Mouse (Mus musculus): ENCODE results near the gene Ccl9. TPM values are rescaled to one million over a fixed set of nuclear protein-coding genes. Genes with fewer than 3 reads are reported as not detected.
"Not testable (repeated sequence)": the region's sequence is repeated elsewhere in the genome, so short reads cannot be mapped to it uniquely, and the experiment has no call there.

Ccl9 gene
- total RNA-seq, 1 experiment, result 0.18 TPM

GRCm38 (mm10) chr11:83560405-83560804, 18.0 kb downstream of the Ccl9 start:
- Histone ChIP-seq H3K4me1 (ENCODE audit: control insufficient read depth in 2 of 2, insufficient read depth in 2 of 2, low read length in 2 of 2, poor library complexity in 1 of 2) (no peaks in the 10 kb centered on the region), H3K4me3 (ENCODE audit: insufficient read depth in 1 of 2, low read depth in 1 of 2, low read length in 2 of 2, poor library complexity in 1 of 2, severe bottlenecking in 1 of 2) (no peak overlapping the region), H3K27ac (ENCODE audit: insufficient read depth, low read depth, low read length, poor library complexity, severe bottlenecking) (no peak overlapping the region), H3K9ac (ENCODE audit: insufficient read depth, low read depth, low read length, poor library complexity, severe bottlenecking) (no peak overlapping the region), H3K9me3 (ENCODE audit: control insufficient read depth, insufficient read depth, low read depth, low read length) (no peaks in the 10 kb centered on the region), H3K36me3 (ENCODE audit: control insufficient read depth, insufficient read depth, low read length, poor library complexity, severe bottlenecking) (no peaks in the 10 kb centered on the region)
- in situ Hi-C loops (cut with MboI; ENCODE audit: low sequenced_read_pairs in 2 of 2, unreplicated experiment in 2 of 2), result loop anchor here (5.0 to 25.0 kb wide), 2 partner anchors 172 to 177 kb away; partner anchors contain the start of gene Wfdc21 (in 1 of the 2)
- DNase-seq (ENCODE audit: low read depth, low spot score), result no peak
- TF ChIP-seq ZNF384 (IDR thresholded peaks at IDR 0.05; ENCODE audit: low read depth, low read length) (no peak), MAFK (IDR thresholded peaks at IDR 0.05; ENCODE audit: insufficient read depth, low read depth, low read length) (no peak), HCFC1 (IDR thresholded peaks at IDR 0.05; ENCODE audit: borderline replicate concordance, insufficient read depth, low read length) (no peak), ZC3H11A (IDR thresholded peaks at IDR 0.05; ENCODE audit: borderline replicate concordance, low read depth, low read length) (no peak)

- no peaks in the 10 kb centered on the region for H3K9me3 ChIP-seq (ENCODE audit: control insufficient read depth, insufficient read depth, low read depth, low read length)
- H3K27ac ChIP-seq (ENCODE audit: insufficient read depth, low read depth, low read length, poor library complexity, severe bottlenecking), result peak overlapping the region; percentile 14; the same call in 1 of the 2 replicates
- in situ Hi-C loops (cut with MboI; ENCODE audit: low sequenced_read_pairs in 2 of 2, unreplicated experiment in 2 of 2), result loop anchor here in 1 of 2 experiments (25.0 kb wide), 1 partner anchor 180 kb away; the partner anchor contains the start of gene Wfdc21
- H3K36me3 ChIP-seq (ENCODE audit: control insufficient read depth, insufficient read depth, low read length, poor library complexity, severe bottlenecking), result no peaks in the 10 kb centered on the region
- H3K9ac ChIP-seq (ENCODE audit: insufficient read depth, low read depth, low read length, poor library complexity, severe bottlenecking), result no peak overlapping the region
- no peaks in the 10 kb centered on the region for H3K4me1 ChIP-seq (ENCODE audit: control insufficient read depth in 2 of 2, insufficient read depth in 2 of 2, low read length in 2 of 2, poor library complexity in 1 of 2)
- H3K4me3 ChIP-seq (ENCODE audit: insufficient read depth in 1 of 2, low read depth in 1 of 2, low read length in 2 of 2, poor library complexity in 1 of 2, severe bottlenecking in 1 of 2), result no peak overlapping the region
- TF ChIP-seq CHD2 (IDR thresholded peaks at IDR 0.05; ENCODE audit: low read depth, low read length), result no peak
- TF ChIP-seq MAFK (IDR thresholded peaks at IDR 0.05; ENCODE audit: insufficient read depth, low read depth, low read length), result no peak
- no peak for TF ChIP-seq ZNF384 (IDR thresholded peaks at IDR 0.05; ENCODE audit: low read depth, low read length)
- TF ChIP-seq HCFC1 (IDR thresholded peaks at IDR 0.05; ENCODE audit: borderline replicate concordance, insufficient read depth, low read length), result no peak
- TF ChIP-seq ZC3H11A (IDR thresholded peaks at IDR 0.05; ENCODE audit: borderline replicate concordance, low read depth, low read length), result no peak
- DNase-seq (ENCODE audit: low read depth, low spot score), result no peak
Measured at GRCm38 (mm10) chr11:83557074-83557473, 21.4 kb downstream of the Ccl9 start.

- Histone ChIP-seq H3K9me3 (ENCODE audit: control insufficient read depth, insufficient read depth, low read depth, low read length) (no peaks in the 10 kb centered on the region), H3K4me3 (ENCODE audit: insufficient read depth in 1 of 2, low read depth in 1 of 2, low read length in 2 of 2, poor library complexity in 1 of 2, severe bottlenecking in 1 of 2) (no peak overlapping the region), H3K9ac (ENCODE audit: insufficient read depth, low read depth, low read length, poor library complexity, severe bottlenecking) (no peak overlapping the region), H3K4me1 (ENCODE audit: control insufficient read depth in 2 of 2, insufficient read depth in 2 of 2, low read length in 2 of 2, poor library complexity in 1 of 2) (no peaks in the 10 kb centered on the region), H3K27ac (ENCODE audit: insufficient read depth, low read depth, low read length, poor library complexity, severe bottlenecking) (no peak overlapping the region), H3K36me3 (ENCODE audit: control insufficient read depth, insufficient read depth, low read length, poor library complexity, severe bottlenecking) (no peaks in the 10 kb centered on the region)
- in situ Hi-C loops (cut with MboI; ENCODE audit: low sequenced_read_pairs in 2 of 2, unreplicated experiment in 2 of 2), result loop anchor here in 1 of 2 experiments (25.0 kb wide), 1 partner anchor 181 kb away; the partner anchor contains the start of gene Wfdc21
- DNase-seq (ENCODE audit: low read depth, low spot score), result peak; percentile 46
- TF ChIP-seq ZNF384 (IDR thresholded peaks at IDR 0.05; ENCODE audit: low read depth, low read length), result no peak
- peak; percentile 98 for TF ChIP-seq ZC3H11A (IDR thresholded peaks at IDR 0.05; ENCODE audit: borderline replicate concordance, low read depth, low read length)
Measured at GRCm38 (mm10) chr11:83556085-83556781, 22.2 kb downstream of the Ccl9 start.

DNA sequence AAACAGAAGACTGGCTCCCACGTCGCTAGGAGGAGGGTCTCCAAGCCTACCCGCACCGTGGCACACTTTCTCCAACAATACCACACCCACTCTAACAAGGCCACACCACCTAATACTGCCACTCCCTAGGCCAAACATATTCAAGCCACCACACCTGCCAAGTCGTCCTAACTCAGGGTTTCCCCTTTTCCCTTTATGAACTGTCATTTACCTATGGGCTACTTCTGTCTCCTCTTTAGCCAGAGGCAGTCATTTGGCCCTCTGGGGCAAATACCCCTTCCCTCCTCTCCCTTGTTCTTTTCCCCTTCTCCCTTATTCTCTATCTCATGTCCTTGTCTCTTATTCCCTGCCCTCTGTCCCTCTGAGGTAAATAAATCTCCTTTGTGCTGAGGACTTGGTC, 26.8 kb downstream of the Ccl9 start:
- Histone ChIP-seq H3K36me3 (ENCODE audit: control insufficient read depth, insufficient read depth, low read length, poor library complexity, severe bottlenecking) (no peaks in the 10 kb centered on the region), H3K4me3 (ENCODE audit: insufficient read depth in 1 of 2, low read depth in 1 of 2, low read length in 2 of 2, poor library complexity in 1 of 2, severe bottlenecking in 1 of 2) (no peak overlapping the region), H3K27ac (ENCODE audit: insufficient read depth, low read depth, low read length, poor library complexity, severe bottlenecking) (no peak overlapping the region), H3K9ac (ENCODE audit: insufficient read depth, low read depth, low read length, poor library complexity, severe bottlenecking) (no peak overlapping the region), H3K9me3 (ENCODE audit: control insufficient read depth, insufficient read depth, low read depth, low read length) (no peaks in the 10 kb centered on the region), H3K4me1 (ENCODE audit: control insufficient read depth in 2 of 2, insufficient read depth in 2 of 2, low read length in 2 of 2, poor library complexity in 1 of 2) (no peaks in the 10 kb centered on the region)
- no peak for DNase-seq (ENCODE audit: low read depth, low spot score)
- TF ChIP-seq MAFK (IDR thresholded peaks at IDR 0.05; ENCODE audit: insufficient read depth, low read depth, low read length) (no peak), ZNF384 (IDR thresholded peaks at IDR 0.05; ENCODE audit: low read depth, low read length) (no peak), HCFC1 (IDR thresholded peaks at IDR 0.05; ENCODE audit: borderline replicate concordance, insufficient read depth, low read length) (no peak), ZC3H11A (IDR thresholded peaks at IDR 0.05; ENCODE audit: borderline replicate concordance, low read depth, low read length) (no peak), CHD2 (IDR thresholded peaks at IDR 0.05; ENCODE audit: low read depth, low read length) (no peak)
- in situ Hi-C loops (cut with MboI; ENCODE audit: low sequenced_read_pairs in 2 of 2, unreplicated experiment in 2 of 2), result loop anchor here in 1 of 2 experiments (25.0 kb wide), 1 partner anchor 186 kb away; the partner anchor contains the start of gene Wfdc21

DNA sequence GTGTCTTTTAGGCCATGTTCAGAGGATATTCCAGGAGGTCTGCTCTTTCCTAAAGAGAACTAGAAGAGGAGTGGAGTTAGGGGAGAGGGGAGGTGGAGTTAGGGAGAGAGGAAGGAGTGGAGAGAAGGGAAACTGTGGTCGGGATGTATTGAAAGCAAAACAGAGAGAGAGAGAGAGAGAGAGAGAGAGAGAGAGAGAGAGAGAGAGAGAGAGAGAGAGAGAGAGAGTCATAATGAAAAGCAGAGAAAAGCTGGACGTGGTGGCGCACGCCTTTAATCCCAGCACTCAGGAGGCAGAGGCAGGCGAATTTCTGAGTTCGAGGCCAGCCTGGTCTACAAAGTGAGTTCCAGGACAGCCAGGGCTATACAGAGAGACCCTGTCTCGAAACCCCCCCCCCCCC, 27.4 kb downstream of the Ccl9 start:
- not testable (repeated sequence) for DNase-seq (ENCODE audit: low read depth, low spot score); H3K9ac ChIP-seq (ENCODE audit: insufficient read depth, low read depth, low read length, poor library complexity, severe bottlenecking); H3K36me3 ChIP-seq (ENCODE audit: control insufficient read depth, insufficient read depth, low read length, poor library complexity, severe bottlenecking); H3K9me3 ChIP-seq (ENCODE audit: control insufficient read depth, insufficient read depth, low read depth, low read length); H3K27ac ChIP-seq (ENCODE audit: insufficient read depth, low read depth, low read length, poor library complexity, severe bottlenecking); H3K4me1 ChIP-seq (ENCODE audit: control insufficient read depth in 2 of 2, insufficient read depth in 2 of 2, low read length in 2 of 2, poor library complexity in 1 of 2); H3K4me3 ChIP-seq (ENCODE audit: insufficient read depth in 1 of 2, low read depth in 1 of 2, low read length in 2 of 2, poor library complexity in 1 of 2, severe bottlenecking in 1 of 2)
- in situ Hi-C loops (cut with MboI; ENCODE audit: low sequenced_read_pairs in 2 of 2, unreplicated experiment in 2 of 2), result loop anchor here in 1 of 2 experiments (25.0 kb wide), 1 partner anchor 186 kb away; the partner anchor contains the start of gene Wfdc21

All from ES-E14 (cell line).